9 mouse cellular contexts compared by ENCODE assay signal in the genomic region with DNA sequence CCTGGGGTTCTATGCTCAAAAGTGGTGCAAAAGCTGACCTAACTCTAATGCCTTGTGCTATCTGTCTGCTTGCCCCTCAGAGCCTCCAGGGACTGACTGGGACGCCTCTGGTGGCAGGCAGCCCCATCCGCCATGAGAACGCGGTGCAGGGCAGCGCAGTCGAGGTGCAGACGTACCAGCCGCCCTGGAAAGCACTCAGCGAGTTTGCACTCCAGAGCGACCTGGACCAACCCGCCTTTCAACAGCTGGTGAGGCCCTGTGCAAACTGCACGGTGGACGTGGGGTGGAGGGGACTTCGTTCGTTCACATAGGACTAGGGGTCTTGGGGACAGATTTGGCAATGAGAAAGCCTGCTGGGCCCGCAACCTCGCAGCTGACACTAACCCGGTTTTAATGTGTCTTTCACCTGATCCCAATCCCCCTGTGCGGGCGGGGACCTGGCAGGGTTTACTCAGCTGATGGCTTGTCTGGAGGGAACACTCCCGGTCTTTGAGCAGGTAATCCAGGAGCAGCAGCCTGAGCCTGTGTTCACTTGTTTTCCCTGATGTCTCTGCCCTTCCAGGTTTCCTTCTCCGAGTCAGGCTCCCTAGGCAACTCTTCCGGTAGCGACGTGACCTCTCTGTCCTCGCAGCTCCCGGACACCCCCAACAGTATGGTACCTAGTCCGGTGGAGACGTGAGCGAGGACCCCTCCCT. TPM values are rescaled to one million over a fixed set of nuclear protein-coding genes. Genes with fewer than 3 reads are reported as not detected.
DNase-seq lines count a peak whose midpoint lies in the region; ATAC-seq and TF ChIP-seq lines count a peak whose summit lies in the region.
"Had no signal": no experiment of that assay in that cellular context is flagged by ENCODE, and none has a peak within 500 bp of the region (broad histone marks: within the 10 kb centered on the region; RNA-seq: fewer than 3 reads in every experiment).

No protein-coding gene starts in this region.

- no peak for TF ChIP-seq POLR2A in limb, embryonic 14.5 days (IDR thresholded peaks at IDR 0.05; ENCODE audit: borderline replicate concordance, extremely low read depth, insufficient read depth, insufficient read length)

- no peak overlapping the region for H3K27ac ChIP-seq in limb, embryonic 14.5 days (replicated peaks; ENCODE audit: low read depth, low read length)
- H3K27ac ChIP-seq in stomach, embryonic 14.5 days (ENCODE audit: low read length) = no peak overlapping the region
- H3K27ac ChIP-seq in left cerebral cortex, adult 2 months = no peak overlapping the region

- H3K4me2 ChIP-seq in limb, embryonic 14.5 days (replicated peaks; ENCODE audit: low read depth, low read length, severe bottlenecking) = peak overlapping the region; percentile 45; the same call in 1 of the 2 replicates
- peak overlapping the region; percentile 80 for H3K4me2 ChIP-seq in stomach, embryonic 14.5 days (replicated peaks; ENCODE audit: low read depth, low read length)

- H3K4me1 ChIP-seq in limb, embryonic 14.5 days (ENCODE audit: control insufficient read depth, insufficient read depth, low read length) = peaks cover 26% of the 10 kb centered on the region
- peaks cover 21% of the 10 kb centered on the region; the same call in 1 of the 2 replicates for H3K4me1 ChIP-seq in stomach, embryonic 14.5 days (ENCODE audit: control insufficient read depth, insufficient read depth, low read length)

- peak; percentile 34 to 41 for DNase-seq in layer of hippocampus, postnatal 36 days
- no peak for DNase-seq in layer of hippocampus, adult 9-10 months (ENCODE audit: low spot score)
- DNase-seq in ES-CJ7 (ENCODE audit: low read depth, low spot score) = peak; percentile 45
- peak; percentile 41 to 71 for DNase-seq in cerebellum, postnatal 25 days
- peak; percentile 37 to 46 for DNase-seq in heart, postnatal 14 days
- peak; percentile 18 for DNase-seq in limb, embryonic 14.5 days (ENCODE audit: low spot score)
- DNase-seq in left cerebral cortex, adult 2 months (ENCODE audit: extremely low spot score in 1 of 2, low spot score in 2 of 2) = no peak

- H3K4me3 ChIP-seq in limb, embryonic 14.5 days (replicated peaks; ENCODE audit: low read length) = peak overlapping the region; percentile 4
- H3K4me3 ChIP-seq in stomach, embryonic 14.5 days (ENCODE audit: low read depth, low read length) = peak overlapping the region; percentile 49
- H3K4me3 ChIP-seq in left cerebral cortex, adult 2 months = no peak overlapping the region

- no peaks in the 10 kb centered on the region for H3K36me3 ChIP-seq in limb, embryonic 14.5 days (ENCODE audit: control insufficient read depth, insufficient read depth, low read length)
- H3K36me3 ChIP-seq in stomach, embryonic 14.5 days (ENCODE audit: control insufficient read depth, insufficient read depth, low read length) = no peaks in the 10 kb centered on the region

- H3K27me3 ChIP-seq in limb, embryonic 14.5 days (ENCODE audit: control insufficient read depth, insufficient read depth, low read length) = peaks cover 88% of the 10 kb centered on the region
- H3K27me3 ChIP-seq in stomach, embryonic 14.5 days (ENCODE audit: control insufficient read depth, insufficient read depth, low read length) = peaks cover 13% of the 10 kb centered on the region; the same call in 1 of the 2 replicates

- H3K9ac ChIP-seq in limb, embryonic 14.5 days (ENCODE audit: low read depth, low read length, severe bottlenecking) = no peak overlapping the region
- H3K9ac ChIP-seq in stomach, embryonic 14.5 days (replicated peaks; ENCODE audit: low read depth, low read length) = no peak overlapping the region

- no peak for TF ChIP-seq CTCF in left cerebral cortex, adult 2 months (IDR thresholded peaks at IDR 0.05)

- ATAC-seq in limb, embryonic 14.5 days (ENCODE audit: low FRiP score, low read depth) = no peak
- no peak for ATAC-seq in stomach, embryonic 14.5 days (ENCODE audit: insufficient number of reproducible peaks, insufficient read depth, low FRiP score, low read depth)

- no peaks in the 10 kb centered on the region for H3K9me3 ChIP-seq in limb, embryonic 14.5 days (ENCODE audit: control insufficient read depth, low read length)
- H3K9me3 ChIP-seq in stomach, embryonic 14.5 days (ENCODE audit: control insufficient read depth, low read depth, low read length) = no peaks in the 10 kb centered on the region

- WGBS in limb, embryonic 14.5 days = 1% methylated on average over 29 of the region's 30 CpGs
- WGBS in stomach, embryonic 14.5 days = 21% methylated on average over 30 of the region's 30 CpGs

- intact Hi-C loops in heart, postnatal 14 days (cut with DNase I) = loop anchor here (5.0 to 10.0 kb wide), 2 partner anchors 33 to 210 kb away; a partner anchor contains a TSS
- intact Hi-C loops in left cerebral cortex, adult 2 months (cut with DNase I) = loop anchor here (10.0 kb wide), 1 partner anchor 220 kb away; a partner anchor contains a TSS

RNA-seq across cellular contexts. Expression of a gene that starts 6.5 kb away (rescaled TPM):
- not detected for total RNA-seq in layer of hippocampus, postnatal 36 days (2021)
- under 1 TPM in 1 of 2 experiments, not detected in 1; 0.15 TPM for total RNA-seq in heart, postnatal 14 days (2021)
- polyA plus RNA-seq in limb, embryonic 14.5 days (2012; rRNA removed) = 0.55 and 1.5 TPM in 2 replicates
- 0.22 and 0.72 TPM in 2 replicates for polyA plus RNA-seq in limb, embryonic 14.5 days (2014; fragmentation: Nextera tagmentation; extraction: Ambion mirVana)
- 7.7 and 9.3 TPM in 2 replicates for polyA plus RNA-seq in stomach, embryonic 14.5 days (2014; fragmentation: Nextera tagmentation; extraction: Ambion mirVana)
- total RNA-seq in left cerebral cortex, adult 2 months (2021) = not detected
- polyA plus RNA-seq: gonadal fat pad, adult 2 months had no signal

RNA-seq across cellular contexts. Expression of a gene that starts 33.0 kb away (rescaled TPM):
- 10 to 100 TPM; 39.3 to 43.3 TPM for total RNA-seq in layer of hippocampus, postnatal 36 days (2021)
- 100 to 1,000 TPM; 719 to 730 TPM for total RNA-seq in heart, postnatal 14 days (2021)
- 57.8 and 77.2 TPM in 2 replicates for polyA plus RNA-seq in limb, embryonic 14.5 days (2012; rRNA removed)
- polyA plus RNA-seq in limb, embryonic 14.5 days (2014; fragmentation: Nextera tagmentation; extraction: Ambion mirVana) = 185 and 189 TPM in 2 replicates
- 224 and 233 TPM in 2 replicates for polyA plus RNA-seq in stomach, embryonic 14.5 days (2014; fragmentation: Nextera tagmentation; extraction: Ambion mirVana)
- total RNA-seq in left cerebral cortex, adult 2 months (2021) = 10 to 100 TPM; 36.5 to 43.5 TPM

Comparison
In these comparisons a context has a peak if more than half of its experiments do, and no peak if none do; other contexts are left out.
1. DNase-seq: peak in layer of hippocampus, postnatal 36 days (2 of 2), ES-CJ7 (single experiment), cerebellum, postnatal 25 days (2 of 2), heart, postnatal 14 days (2 of 2) and limb, embryonic 14.5 days (single experiment); none in layer of hippocampus, adult 9-10 months (single experiment) and left cerebral cortex, adult 2 months (0 of 2).
2. RNA of a gene that starts 33.0 kb away (total RNA-seq): 719 to 730 TPM in heart, postnatal 14 days; 36.5 to 43.5 TPM in left cerebral cortex, adult 2 months and 39.3 to 43.3 TPM in layer of hippocampus, postnatal 36 days; every median in the first group is over 10 times any median in the second.